Mouse (Mus musculus) lung, embryonic 16.5 days (tissue): ENCODE data around the gene Tcp10c. TPM values are rescaled to one million over a fixed set of nuclear protein-coding genes. Genes with fewer than 3 reads are reported as not detected.
"Not testable (repeated sequence)": the region's sequence is repeated elsewhere in the genome, so short reads cannot be mapped to it uniquely, and the experiment has no call there.

ENCODE experiments used
- ATAC-seq: fragments of 200-750 bp; cut with Nextera tagmentation; 2 replicates; pipeline ENCODE4 v1.8.0; 2017; ENCODE audit warnings: low read depth, mild to moderate bottlenecking, moderate library complexity
- H3K27ac ChIP-seq: fragments of 300-500 bp; sonication (generic); 2 replicates; pipeline ENCODE4 v1.5.1; 2014; ENCODE audit warnings: mild to moderate bottlenecking, control low read depth, low read length
- H3K27me3 ChIP-seq: fragments of 300-500 bp; sonication (generic); 2 replicates; pipeline ENCODE4 v1.6.1; 2014; ENCODE audit warnings: low read depth, low read length, mixed read lengths; ENCODE audit not compliant: control insufficient read depth, insufficient read depth
- H3K36me3 ChIP-seq: fragments of 300-500 bp; sonication (generic); 2 replicates; pipeline ENCODE4 v1.6.1; 2014; ENCODE audit warnings: low read length; ENCODE audit not compliant: control insufficient read depth, insufficient read depth
- H3K4me1 ChIP-seq: fragments of 300-500 bp; sonication (generic); replicated peaks from 2 replicates; pipeline ENCODE4 v1.6.1; 2014; ENCODE audit warnings: low read length, mixed read lengths; ENCODE audit not compliant: control insufficient read depth, insufficient read depth
- H3K4me2 ChIP-seq: fragments of 300-500 bp; sonication (generic); 2 replicates; pipeline ENCODE4 v1.6.1; 2014; ENCODE audit warnings: low read depth, low read length, control low read depth
- H3K4me3 ChIP-seq: fragments of 300-500 bp; sonication (generic); 2 replicates; pipeline ENCODE4 v1.5.1; 2014; ENCODE audit warnings: mild to moderate bottlenecking, low read length, control low read depth
- H3K9ac ChIP-seq: fragments of 300-500 bp; sonication (generic); 2 replicates; pipeline ENCODE4 v1.6.1; 2014; ENCODE audit warnings: low read length, control low read depth
- H3K9me3 ChIP-seq: fragments of 300-500 bp; sonication (generic); 2 replicates; pipeline ENCODE4 v1.6.1; 2016; ENCODE audit warnings: low read length; ENCODE audit not compliant: control insufficient read depth
- WGBS: fragments of 180-500 bp; shearing (Covaris S2); extraction: QIAGEN DNeasy Blood & Tissue Kit; methylation state at CpG from one replicate; pipeline ENCODE4 v1.1.7; 2014; 5-methylcytosine and 5-hydroxymethylcytosine counted together
- polyA plus RNA-seq: library from polyadenylated mRNA; unstranded; fragments of >200 nt; fragmentation: Nextera tagmentation; extraction: Ambion mirVana; gene quantifications from 2 replicates; pipeline ENCODE4 v1.2.1, GENCODE M21; 2015

Gene Tcp10c
- polyA plus RNA-seq, 1 experiment from 2014 or later: not detected

GRCm38 (mm10) chr17:13370746-13371145, 16.4 kb downstream of the Tcp10c start:
- not testable (repeated sequence) for H3K27ac ChIP-seq, H3K4me2 ChIP-seq, H3K9me3 ChIP-seq, ATAC-seq, H3K9ac ChIP-seq, H3K27me3 ChIP-seq, H3K4me3 ChIP-seq, H3K4me1 ChIP-seq, H3K36me3 ChIP-seq
- WGBS: 78% methylated on average over 4 of the region's 6 CpGs

GRCm38 (mm10) chr17:13378341-13378740, 24.0 kb downstream of the Tcp10c start:
- not testable (repeated sequence) for H3K4me2 ChIP-seq, H3K4me3 ChIP-seq, H3K36me3 ChIP-seq, ATAC-seq, H3K9ac ChIP-seq, H3K9me3 ChIP-seq, H3K27ac ChIP-seq, H3K4me1 ChIP-seq, H3K27me3 ChIP-seq
- WGBS: 76% methylated on average over 3 of the region's 3 CpGs

GRCm38 (mm10) chr17:13379951-13380615, 25.7 kb downstream of the Tcp10c start:
- not testable (repeated sequence) for H3K4me2 ChIP-seq, H3K4me1 ChIP-seq, H3K27ac ChIP-seq, H3K4me3 ChIP-seq, H3K36me3 ChIP-seq, H3K9ac ChIP-seq, H3K27me3 ChIP-seq, ATAC-seq, H3K9me3 ChIP-seq
- 78% methylated on average over 4 of the region's 7 CpGs for WGBS

GRCm38 (mm10) chr17:13381286-13381685, 26.9 kb downstream of the Tcp10c start:
- not testable (repeated sequence) for H3K36me3 ChIP-seq, H3K4me2 ChIP-seq, H3K27ac ChIP-seq, H3K9me3 ChIP-seq, ATAC-seq, H3K9ac ChIP-seq, H3K4me3 ChIP-seq, H3K4me1 ChIP-seq, H3K27me3 ChIP-seq
- WGBS: 90% methylated on average over 2 of the region's 2 CpGs

GRCm38 (mm10) chr17:13391020-13391419, 36.6 kb downstream of the Tcp10c start:
- ATAC-seq, H3K27ac ChIP-seq, H3K4me3 ChIP-seq, H3K36me3 ChIP-seq, H3K4me2 ChIP-seq, H3K4me1 ChIP-seq, H3K27me3 ChIP-seq, H3K9me3 ChIP-seq, H3K9ac ChIP-seq: not testable (repeated sequence)
- WGBS: no CpG with 5 or more reads among the region's 4 CpGs

- not testable (repeated sequence) for H3K36me3 ChIP-seq, H3K9me3 ChIP-seq, H3K4me2 ChIP-seq, ATAC-seq, H3K27ac ChIP-seq, H3K4me1 ChIP-seq, H3K27me3 ChIP-seq, H3K4me3 ChIP-seq, H3K9ac ChIP-seq
- WGBS: 79% methylated on average over 4 of the region's 5 CpGs
Observed at GRCm38 (mm10) chr17:13399961-13400360, 45.6 kb downstream of the Tcp10c start.

GRCm38 (mm10) chr17:13402118-13402517, 47.7 kb downstream of the Tcp10c start:
- H3K4me1 ChIP-seq, H3K4me3 ChIP-seq, H3K4me2 ChIP-seq, H3K27me3 ChIP-seq, H3K27ac ChIP-seq, ATAC-seq, H3K36me3 ChIP-seq, H3K9ac ChIP-seq, H3K9me3 ChIP-seq: not testable (repeated sequence)

GRCm38 (mm10) chr17:13403527-13404131, 49.3 kb downstream of the Tcp10c start:
- H3K4me2 ChIP-seq, H3K9me3 ChIP-seq, H3K36me3 ChIP-seq, H3K4me3 ChIP-seq, ATAC-seq, H3K27me3 ChIP-seq, H3K9ac ChIP-seq, H3K27ac ChIP-seq, H3K4me1 ChIP-seq: not testable (repeated sequence)
- 80% methylated on average over 5 of the region's 5 CpGs for WGBS

- ATAC-seq, H3K9ac ChIP-seq, H3K9me3 ChIP-seq, H3K4me2 ChIP-seq, H3K4me3 ChIP-seq, H3K27me3 ChIP-seq, H3K36me3 ChIP-seq, H3K27ac ChIP-seq, H3K4me1 ChIP-seq: not testable (repeated sequence)
- 76% methylated on average over 3 of the region's 3 CpGs for WGBS
Observed at GRCm38 (mm10) chr17:13406023-13406422, 51.7 kb downstream of the Tcp10c start.
